Mouse (Mus musculus): ENCODE measurements at regions not wholly inside any gene's neighbourhood (a gene's known extent, or its start where the extent isn't known, plus 50 kb on each side); places are given as distances from the start of the nearest gene placed in this dataset.

DNA sequence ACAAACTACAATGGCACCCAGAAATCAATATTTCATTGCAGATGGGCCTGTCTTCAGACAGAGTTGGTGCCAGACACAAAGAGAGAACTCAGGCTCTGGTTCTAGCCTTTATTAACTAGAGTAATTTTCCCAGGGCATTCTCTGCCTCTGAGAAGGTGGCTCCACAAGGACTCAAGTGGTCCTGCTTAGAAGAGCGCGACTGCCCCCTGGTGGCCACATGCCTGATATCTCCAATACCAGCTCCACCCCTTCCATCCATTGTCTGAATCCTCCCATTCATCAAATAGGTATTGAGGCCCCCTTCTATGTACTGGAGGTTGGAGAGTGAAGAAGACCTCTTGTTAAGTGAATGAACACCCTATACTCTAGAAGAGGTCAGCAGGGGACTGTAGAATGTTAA, 142.2 kb upstream of the Agtr1b start:
- TF ChIP-seq CTCF (IDR thresholded peaks at IDR 0.05; ENCODE audit: low read depth) = peak; percentile 82
- TF ChIP-seq EP300 (IDR thresholded peaks at IDR 0.05; ENCODE audit: low read depth) = no peak
- no peaks in the 10 kb centered on the region for H3K27me3 ChIP-seq (ENCODE audit: control insufficient read depth, insufficient read depth, low read length)
- WGBS (ENCODE audit: insufficient replicate concordance) = 0% methylated on average over 2 of the region's 2 CpGs
- H3K4me1 ChIP-seq (replicated peaks; ENCODE audit: control insufficient read depth in 2 of 2, insufficient read depth in 2 of 2, low read length in 1 of 2) = no peaks in the 10 kb centered on the region
- ATAC-seq (ENCODE audit: insufficient read depth) = no peak
- no peaks in the 10 kb centered on the region for H3K9me3 ChIP-seq (ENCODE audit: control insufficient read depth, low read length)
- no peak overlapping the region for H3K27ac ChIP-seq
- peak; percentile 12 to 27 (median 22) for DNase-seq (ENCODE audit: low read depth in 3 of 3, low spot score in 3 of 3)
- H3K4me2 ChIP-seq (ENCODE audit: low read depth) = no peak overlapping the region
- H3K9ac ChIP-seq (replicated peaks) = no peak overlapping the region
- H3K36me3 ChIP-seq (replicated peaks; ENCODE audit: control insufficient read depth, insufficient read depth, low read depth) = no peaks in the 10 kb centered on the region
- no peak overlapping the region for H3K4me3 ChIP-seq (ENCODE audit: insufficient read depth in 1 of 2, low read depth in 2 of 2, low read length in 2 of 2)

DNA sequence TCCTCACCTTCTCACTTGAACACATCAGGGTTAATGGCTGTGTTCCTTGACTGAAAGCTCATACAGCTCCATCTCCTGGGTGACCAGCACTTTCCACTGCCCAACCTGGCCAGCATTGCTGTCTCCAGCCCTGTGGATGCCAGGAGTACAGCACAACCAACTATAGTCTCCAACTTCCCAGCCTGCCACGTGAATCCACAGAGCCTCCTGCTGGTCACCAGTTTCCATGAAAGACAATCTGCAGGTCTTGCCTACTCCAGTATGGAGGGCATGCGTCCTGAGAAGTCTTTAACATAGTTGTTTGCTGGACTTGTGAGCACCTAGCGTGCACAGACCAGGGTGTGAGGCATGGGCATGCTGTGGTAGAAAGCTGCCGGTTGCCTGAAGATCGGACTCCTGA, 138.6 kb upstream of the Agtr1b start:
- no peaks in the 10 kb centered on the region for H3K4me1 ChIP-seq (replicated peaks; ENCODE audit: control insufficient read depth in 2 of 2, insufficient read depth in 2 of 2, low read length in 1 of 2)
- H3K4me3 ChIP-seq (ENCODE audit: insufficient read depth in 1 of 2, low read depth in 2 of 2, low read length in 2 of 2) = no peak overlapping the region
- H3K36me3 ChIP-seq (replicated peaks; ENCODE audit: control insufficient read depth, insufficient read depth, low read depth) = no peaks in the 10 kb centered on the region
- 60% methylated on average over 5 of the region's 5 CpGs for WGBS (ENCODE audit: insufficient replicate concordance)
- ATAC-seq (ENCODE audit: insufficient read depth) (no peak), DNase-seq (ENCODE audit: low read depth in 3 of 3, low spot score in 3 of 3) (no peak)
- H3K9me3 ChIP-seq (ENCODE audit: control insufficient read depth, low read length) = no peaks in the 10 kb centered on the region
- H3K27ac ChIP-seq = no peak overlapping the region
- TF ChIP-seq CTCF (IDR thresholded peaks at IDR 0.05; ENCODE audit: low read depth) (no peak), EP300 (IDR thresholded peaks at IDR 0.05; ENCODE audit: low read depth) (no peak)
- H3K27me3 ChIP-seq (ENCODE audit: control insufficient read depth, insufficient read depth, low read length) = no peaks in the 10 kb centered on the region
- H3K4me2 ChIP-seq (ENCODE audit: low read depth) = no peak overlapping the region
- no peak overlapping the region for H3K9ac ChIP-seq (replicated peaks)

Data from liver, embryonic 14.5 days (tissue).